Mouse (Mus musculus): ENCODE results near the gene Flot2. TPM values are rescaled to one million over a fixed set of nuclear protein-coding genes. Genes with fewer than 3 reads are reported as not detected.

Flot2 gene
- total and polyA plus RNA-seq, 2 experiments from 2014 or later, result 77.9 to 95.0 TPM

DNA sequence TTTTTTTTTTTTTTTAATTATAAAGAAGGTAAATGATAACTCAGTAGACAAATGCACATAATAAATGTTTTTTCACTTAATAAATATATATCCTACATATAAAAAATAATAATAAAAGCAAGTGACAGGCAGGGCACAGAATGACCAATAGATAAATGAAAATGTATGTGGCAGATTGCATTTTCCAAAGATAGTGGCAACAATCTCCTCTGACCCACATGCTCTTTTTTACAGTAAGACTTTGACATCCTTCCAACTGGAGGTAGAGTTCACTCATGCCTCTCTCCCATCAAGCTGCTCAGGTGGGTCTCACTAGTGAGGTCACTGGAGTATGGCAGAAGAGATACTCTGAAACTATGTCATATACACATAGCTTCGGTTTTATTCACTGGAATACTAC lies 24.8 kb downstream of the Flot2 start:
- no peak for TF ChIP-seq EP300 (IDR thresholded peaks at IDR 0.05; ENCODE audit: low read depth)
- TF ChIP-seq CTCF (IDR thresholded peaks at IDR 0.05; ENCODE audit: low read depth), result no peak
- Histone ChIP-seq H3K9me3 (replicated peaks; ENCODE audit: control insufficient read depth, low read length) (no peaks in the 10 kb centered on the region), H3K36me3 (replicated peaks; ENCODE audit: control insufficient read depth, insufficient read depth, low read length) (peaks cover 20% of the 10 kb centered on the region), H3K4me2 (ENCODE audit: low read depth, low read length) (no peak overlapping the region), H3K9ac (replicated peaks; ENCODE audit: low read depth, low read length) (no peak overlapping the region), H3K27ac (ENCODE audit: low read depth) (no peak overlapping the region), H3K4me1 (ENCODE audit: control insufficient read depth, insufficient read depth) (no peaks in the 10 kb centered on the region), H3K27me3 (ENCODE audit: control insufficient read depth, insufficient read depth, low read length) (no peaks in the 10 kb centered on the region), H3K4me3 (ENCODE audit: low read depth, low read length) (no peak overlapping the region)
- DNase-seq (ENCODE audit: low spot score) (no peak), ATAC-seq (ENCODE audit: insufficient read depth, low read depth) (no peak)
- WGBS, result 72% methylated on average over 1 of the region's 1 CpGs

DNA sequence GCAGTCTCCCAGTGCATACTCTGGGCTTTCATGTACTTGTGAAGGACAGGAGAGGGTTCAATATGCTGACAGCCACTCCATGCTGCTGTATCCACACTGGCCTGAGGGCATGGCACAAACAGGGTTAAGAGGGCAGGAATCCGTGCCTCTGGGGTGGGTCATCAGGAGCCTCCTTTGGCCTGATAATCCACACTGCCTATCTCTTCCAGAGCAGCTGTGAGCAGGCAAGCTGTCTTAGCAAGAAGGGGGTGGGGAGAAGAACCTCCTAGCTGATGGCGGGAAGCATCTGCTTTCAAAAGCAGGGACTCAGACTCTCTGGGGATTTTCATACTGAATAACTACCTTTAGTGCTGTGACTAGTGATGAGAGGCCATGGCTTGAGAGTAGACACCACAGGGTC lies 28.2 kb downstream of the Flot2 start:
- DNase-seq (ENCODE audit: low spot score), result no peak
- TF ChIP-seq EP300 (IDR thresholded peaks at IDR 0.05; ENCODE audit: low read depth) (no peak), CTCF (IDR thresholded peaks at IDR 0.05; ENCODE audit: low read depth) (no peak)
- H3K27ac ChIP-seq (ENCODE audit: low read depth), result no peak overlapping the region
- no peaks in the 10 kb centered on the region for H3K27me3 ChIP-seq (ENCODE audit: control insufficient read depth, insufficient read depth, low read length)
- no peaks in the 10 kb centered on the region for H3K9me3 ChIP-seq (replicated peaks; ENCODE audit: control insufficient read depth, low read length)
- ATAC-seq (ENCODE audit: insufficient read depth, low read depth), result no peak
- no peaks in the 10 kb centered on the region for H3K36me3 ChIP-seq (replicated peaks; ENCODE audit: control insufficient read depth, insufficient read depth, low read length)
- 33% methylated on average over 2 of the region's 2 CpGs for WGBS
- H3K4me2 ChIP-seq (ENCODE audit: low read depth, low read length), result no peak overlapping the region
- no peaks in the 10 kb centered on the region for H3K4me1 ChIP-seq (ENCODE audit: control insufficient read depth, insufficient read depth)
- no peak overlapping the region for H3K4me3 ChIP-seq (ENCODE audit: low read depth, low read length)
- H3K9ac ChIP-seq (replicated peaks; ENCODE audit: low read depth, low read length), result no peak overlapping the region

GRCm38 (mm10) chr11:78066641-78067040 lies 28.9 kb downstream of the Flot2 start:
- H3K4me1 ChIP-seq (ENCODE audit: control insufficient read depth, insufficient read depth), result no peaks in the 10 kb centered on the region
- H3K36me3 ChIP-seq (replicated peaks; ENCODE audit: control insufficient read depth, insufficient read depth, low read length), result no peaks in the 10 kb centered on the region
- no peak overlapping the region for H3K27ac ChIP-seq (ENCODE audit: low read depth)
- H3K4me2 ChIP-seq (ENCODE audit: low read depth, low read length), result no peak overlapping the region
- TF ChIP-seq EP300 (IDR thresholded peaks at IDR 0.05; ENCODE audit: low read depth), result no peak
- H3K9ac ChIP-seq (replicated peaks; ENCODE audit: low read depth, low read length), result no peak overlapping the region
- H3K4me3 ChIP-seq (ENCODE audit: low read depth, low read length), result no peak overlapping the region
- ATAC-seq (ENCODE audit: insufficient read depth, low read depth) (no peak), DNase-seq (ENCODE audit: low spot score) (no peak)
- 60% methylated on average over 2 of the region's 2 CpGs for WGBS
- no peaks in the 10 kb centered on the region for H3K27me3 ChIP-seq (ENCODE audit: control insufficient read depth, insufficient read depth, low read length)
- H3K9me3 ChIP-seq (replicated peaks; ENCODE audit: control insufficient read depth, low read length), result no peaks in the 10 kb centered on the region

- 72% methylated on average over 5 of the region's 5 CpGs for WGBS
- no peak overlapping the region for H3K4me2 ChIP-seq (ENCODE audit: low read depth, low read length)
- no peak for TF ChIP-seq EP300 (IDR thresholded peaks at IDR 0.05; ENCODE audit: low read depth)
- no peak for TF ChIP-seq CTCF (IDR thresholded peaks at IDR 0.05; ENCODE audit: low read depth)
- no peak overlapping the region for H3K27ac ChIP-seq (ENCODE audit: low read depth)
- no peak overlapping the region for H3K9ac ChIP-seq (replicated peaks; ENCODE audit: low read depth, low read length)
- ATAC-seq (ENCODE audit: insufficient read depth, low read depth) (no peak), DNase-seq (ENCODE audit: low spot score) (no peak)
- H3K27me3 ChIP-seq (ENCODE audit: control insufficient read depth, insufficient read depth, low read length), result no peaks in the 10 kb centered on the region
- no peaks in the 10 kb centered on the region for H3K4me1 ChIP-seq (ENCODE audit: control insufficient read depth, insufficient read depth)
- no peak overlapping the region for H3K4me3 ChIP-seq (ENCODE audit: low read depth, low read length)
- no peaks in the 10 kb centered on the region for H3K9me3 ChIP-seq (replicated peaks; ENCODE audit: control insufficient read depth, low read length)
- H3K36me3 ChIP-seq (replicated peaks; ENCODE audit: control insufficient read depth, insufficient read depth, low read length), result no peaks in the 10 kb centered on the region
These were observed 29.8 kb downstream of the Flot2 start for GRCm38 (mm10) chr11:78067566-78067965.

GRCm38 (mm10) chr11:78069130-78069529 lies 31.4 kb downstream of the Flot2 start:
- peaks cover 14% of the 10 kb centered on the region for H3K36me3 ChIP-seq (replicated peaks; ENCODE audit: control insufficient read depth, insufficient read depth, low read length)
- H3K9me3 ChIP-seq (replicated peaks; ENCODE audit: control insufficient read depth, low read length), result no peaks in the 10 kb centered on the region
- 76% methylated on average over 5 of the region's 5 CpGs for WGBS
- H3K4me2 ChIP-seq (ENCODE audit: low read depth, low read length), result no peak overlapping the region
- H3K27me3 ChIP-seq (ENCODE audit: control insufficient read depth, insufficient read depth, low read length), result no peaks in the 10 kb centered on the region
- no peak overlapping the region for H3K9ac ChIP-seq (replicated peaks; ENCODE audit: low read depth, low read length)
- DNase-seq (ENCODE audit: low spot score), result no peak
- H3K4me1 ChIP-seq (ENCODE audit: control insufficient read depth, insufficient read depth), result no peaks in the 10 kb centered on the region
- H3K27ac ChIP-seq (ENCODE audit: low read depth), result no peak overlapping the region
- H3K4me3 ChIP-seq (ENCODE audit: low read depth, low read length), result no peak overlapping the region
- no peak for ATAC-seq (ENCODE audit: insufficient read depth, low read depth)
- TF ChIP-seq EP300 (IDR thresholded peaks at IDR 0.05; ENCODE audit: low read depth) (no peak), CTCF (IDR thresholded peaks at IDR 0.05; ENCODE audit: low read depth) (no peak)

- DNase-seq (ENCODE audit: low spot score) (no peak), ATAC-seq (ENCODE audit: insufficient read depth, low read depth) (no peak)
- TF ChIP-seq CTCF (IDR thresholded peaks at IDR 0.05; ENCODE audit: low read depth) (no peak), EP300 (IDR thresholded peaks at IDR 0.05; ENCODE audit: low read depth) (no peak)
- Histone ChIP-seq H3K27ac (ENCODE audit: low read depth) (no peak overlapping the region), H3K4me3 (ENCODE audit: low read depth, low read length) (no peak overlapping the region), H3K27me3 (ENCODE audit: control insufficient read depth, insufficient read depth, low read length) (no peaks in the 10 kb centered on the region), H3K9ac (replicated peaks; ENCODE audit: low read depth, low read length) (no peak overlapping the region), H3K4me1 (ENCODE audit: control insufficient read depth, insufficient read depth) (no peaks in the 10 kb centered on the region), H3K36me3 (replicated peaks; ENCODE audit: control insufficient read depth, insufficient read depth, low read length) (peaks cover 19% of the 10 kb centered on the region), H3K4me2 (ENCODE audit: low read depth, low read length) (no peak overlapping the region), H3K9me3 (replicated peaks; ENCODE audit: control insufficient read depth, low read length) (no peaks in the 10 kb centered on the region)
- 42% methylated on average over 6 of the region's 6 CpGs for WGBS
These were observed 31.9 kb downstream of the Flot2 start for GRCm38 (mm10) chr11:78069646-78070045.

All from heart, postnatal 0 days (tissue).